Mouse (Mus musculus): ENCODE results near the gene Cdan1. TPM values are rescaled to one million over a fixed set of nuclear protein-coding genes. Genes with fewer than 3 reads are reported as not detected.

The Cdan1 gene
- total RNA-seq, 2 experiments from 2014 or later = 23.7 to 25.4 TPM

Other genes with a start within 250 kb of the Cdan1 start
- gene Haus2, start 240.7 kb downstream of the Cdan1 start, total RNA-seq (2021) = 10 to 100 TPM; 13.2 to 14.0 TPM
- gene Lrrc57, start 240.6 kb downstream of the Cdan1 start, total RNA-seq (2021) = 10 to 100 TPM; 32.3 to 34.4 TPM
- gene Stard9, start 221.0 kb downstream of the Cdan1 start, total RNA-seq (2021) = 1 to 10 TPM; 8.4 to 9.0 TPM
- 10 to 100 TPM; 69.6 to 72.2 TPM for gene Ttbk2, start 476 bp upstream of the Cdan1 start, total RNA-seq (2021)
- gene Ubr1, start 120.6 kb upstream of the Cdan1 start, total RNA-seq (2021) = 10 to 100 TPM; 43.6 to 44.5 TPM
- 10 to 100 TPM; 23.0 to 26.2 TPM for gene Tmem62, start 126.9 kb upstream of the Cdan1 start, total RNA-seq (2021)
- 10 to 100 TPM; 57.0 to 58.5 TPM for gene Ccndbp1, start 158.3 kb upstream of the Cdan1 start, total RNA-seq (2021)
- gene Epb42, start 186.9 kb upstream of the Cdan1 start, total RNA-seq (2021) = not detected
- gene Tgm5, start 235.7 kb upstream of the Cdan1 start, total RNA-seq (2021) = not detected

All from layer of hippocampus, postnatal 36 days (tissue).